Mouse (Mus musculus) megakaryocyte progenitor cell, adult 5-6 weeks (primary cell): ENCODE measurements at regions not wholly inside any gene's neighbourhood (a gene's known extent, or its start where the extent isn't known, plus 50 kb on each side); places are given as distances from the start of the nearest gene placed in this dataset.
A peak's percentile ranks its signal among the peaks of the same experiment; 100 is the strongest.

ENCODE experiments used
- ATAC-seq: replicated peaks from 2 replicates; pipeline ENCODE4 v1.8.0; 2016; ENCODE audit warnings: mild to moderate bottlenecking, moderate TSS enrichment, inconsistent platforms; ENCODE audit not compliant: poor library complexity

- 0 out of 2 replicates have a peak, but pooled peaks have one; percentile 14 for ATAC-seq
Observed at GRCm38 (mm10) chr3:149238076-149238475, 247.7 kb upstream of the Adgrl2 start.

- no peak for ATAC-seq
Observed at GRCm38 (mm10) chr3:149235183-149235582, 244.8 kb upstream of the Adgrl2 start.

- ATAC-seq, result no peak
Observed at GRCm38 (mm10) chr3:149233691-149234131, 243.4 kb upstream of the Adgrl2 start.

- no peak for ATAC-seq
Observed at GRCm38 (mm10) chr3:149233191-149233641, 242.9 kb upstream of the Adgrl2 start.

GRCm38 (mm10) chr3:149231346-149231745 is 241.0 kb upstream of the Adgrl2 start:
- ATAC-seq, result no peak; the same call in 1 of the 2 replicates

- ATAC-seq, result no peak
Observed at GRCm38 (mm10) chr3:149227556-149227955, 237.2 kb upstream of the Adgrl2 start.

GRCm38 (mm10) chr3:149226723-149227122 is 236.4 kb upstream of the Adgrl2 start:
- ATAC-seq, result peak; percentile 65

GRCm38 (mm10) chr3:149225684-149226083 is 235.3 kb upstream of the Adgrl2 start:
- peak; percentile 77 for ATAC-seq

- ATAC-seq, result no peak
Observed at GRCm38 (mm10) chr3:149224271-149224670, 233.9 kb upstream of the Adgrl2 start.

GRCm38 (mm10) chr3:149223776-149224175 is 233.4 kb upstream of the Adgrl2 start:
- ATAC-seq, result no peak

GRCm38 (mm10) chr3:149220958-149221357 is 230.6 kb upstream of the Adgrl2 start:
- ATAC-seq, result no peak

- ATAC-seq, result no peak
Observed at GRCm38 (mm10) chr3:149220304-149220951, 230.1 kb upstream of the Adgrl2 start.

GRCm38 (mm10) chr3:149219381-149220303 is 229.3 kb upstream of the Adgrl2 start:
- no peak for ATAC-seq

- peak; percentile 79 for ATAC-seq
Observed at GRCm38 (mm10) chr3:149217916-149218803, 227.8 kb upstream of the Adgrl2 start.

- no peak for ATAC-seq
Observed at GRCm38 (mm10) chr3:149216759-149217400, 226.5 kb upstream of the Adgrl2 start.

GRCm38 (mm10) chr3:149215691-149216090 is 225.3 kb upstream of the Adgrl2 start:
- ATAC-seq, result no peak

GRCm38 (mm10) chr3:149211909-149212308 is 221.6 kb upstream of the Adgrl2 start:
- ATAC-seq, result no peak

GRCm38 (mm10) chr3:149209260-149209659 is 218.9 kb upstream of the Adgrl2 start:
- ATAC-seq, result no peak

GRCm38 (mm10) chr3:149203451-149203850 is 213.1 kb upstream of the Adgrl2 start:
- ATAC-seq, result no peak

GRCm38 (mm10) chr3:149196477-149197185 is 206.3 kb upstream of the Adgrl2 start:
- no peak for ATAC-seq
